ENCODE assay signal across 22 mouse cellular contexts in the genomic region with DNA sequence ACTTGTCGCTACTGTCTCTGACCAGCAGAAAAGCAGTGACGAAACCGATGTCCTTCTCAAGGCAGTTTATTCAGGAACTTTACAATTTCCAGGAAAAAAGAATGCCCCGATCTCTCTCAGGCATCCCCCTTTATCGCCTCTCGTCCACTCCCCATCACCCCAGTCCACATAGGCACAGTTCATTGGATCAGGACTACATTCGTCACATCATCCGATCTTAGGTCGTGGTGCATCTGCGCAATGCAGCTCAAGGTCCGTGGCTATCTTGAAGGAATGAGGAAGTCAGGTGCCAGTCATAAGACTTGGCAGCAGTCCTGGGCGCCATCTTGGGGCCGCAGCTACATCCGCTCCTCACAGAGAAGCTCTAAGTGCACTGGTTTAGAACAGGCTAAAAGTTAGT.
"Had no signal": no experiment of that assay in that cellular context is flagged by ENCODE, and none has a peak within 500 bp of the region (broad histone marks: within the 10 kb centered on the region; RNA-seq: fewer than 3 reads in every experiment).

No protein-coding gene starts in this region.

- H3K27me3 ChIP-seq: heart, embryonic 12.5 days; hindbrain, embryonic 13.5 days; hindbrain, embryonic 15.5 days; intestine, embryonic 15.5 days; limb, embryonic 13.5 days; limb, embryonic 15.5 days; liver, embryonic 12.5 days had no signal

- H3K9me3 ChIP-seq: heart, embryonic 10.5 days; hindbrain, embryonic 15.5 days; intestine, embryonic 15.5 days; limb, embryonic 15.5 days had no signal

- DNase-seq: gastrocnemius, adult 2 months; gastrocnemius, postnatal 10 days; gastrocnemius, postnatal 25 days; heart, adult 18-20 months; heart, postnatal 10 days; heart, postnatal 4 days; kidney, adult 18-20 months; kidney, adult 8-10 months; kidney, postnatal 10 days; kidney, postnatal 36 days; layer of hippocampus, adult 9-11 months; layer of hippocampus, postnatal 36 days; left cerebral cortex, postnatal 4 days had no signal

- H3K36me3 ChIP-seq: heart, embryonic 10.5 days; heart, embryonic 12.5 days; hindbrain, embryonic 13.5 days; hindbrain, embryonic 15.5 days; intestine, embryonic 15.5 days; limb, embryonic 13.5 days; limb, embryonic 15.5 days; liver, embryonic 12.5 days had no signal

- H3K4me1 ChIP-seq: heart, embryonic 10.5 days; heart, embryonic 12.5 days; hindbrain, embryonic 13.5 days; hindbrain, embryonic 15.5 days; intestine, embryonic 15.5 days; limb, embryonic 13.5 days; limb, embryonic 15.5 days; liver, embryonic 12.5 days had no signal

- H3K27ac ChIP-seq: gastrocnemius, adult 2 months; heart, embryonic 10.5 days; hindbrain, embryonic 13.5 days; hindbrain, embryonic 15.5 days; intestine, embryonic 15.5 days; limb, embryonic 13.5 days; limb, embryonic 15.5 days; liver, embryonic 12.5 days; liver, embryonic 14.5 days had no signal

- H3K4me3 ChIP-seq: gastrocnemius, adult 2 months; heart, embryonic 10.5 days; heart, embryonic 12.5 days; hindbrain, embryonic 13.5 days; hindbrain, embryonic 15.5 days; intestine, embryonic 15.5 days; limb, embryonic 13.5 days; limb, embryonic 15.5 days; liver, embryonic 12.5 days had no signal

- H3K9ac ChIP-seq: heart, embryonic 12.5 days; hindbrain, embryonic 13.5 days; hindbrain, embryonic 15.5 days; intestine, embryonic 15.5 days; limb, embryonic 13.5 days; limb, embryonic 15.5 days; liver, embryonic 12.5 days; liver, embryonic 14.5 days had no signal

- H3K4me2 ChIP-seq: heart, embryonic 12.5 days; hindbrain, embryonic 13.5 days; hindbrain, embryonic 15.5 days; intestine, embryonic 15.5 days; limb, embryonic 13.5 days; limb, embryonic 15.5 days; liver, embryonic 12.5 days had no signal
